Mouse (Mus musculus): Measurements from ENCODE around the gene Vpreb3. TPM values are rescaled to one million over a fixed set of nuclear protein-coding genes. Genes with fewer than 3 reads are reported as not detected.

Vpreb3 gene
- polyA plus RNA-seq, 1 experiment from 2014 or later = 0.67 TPM

DNA sequence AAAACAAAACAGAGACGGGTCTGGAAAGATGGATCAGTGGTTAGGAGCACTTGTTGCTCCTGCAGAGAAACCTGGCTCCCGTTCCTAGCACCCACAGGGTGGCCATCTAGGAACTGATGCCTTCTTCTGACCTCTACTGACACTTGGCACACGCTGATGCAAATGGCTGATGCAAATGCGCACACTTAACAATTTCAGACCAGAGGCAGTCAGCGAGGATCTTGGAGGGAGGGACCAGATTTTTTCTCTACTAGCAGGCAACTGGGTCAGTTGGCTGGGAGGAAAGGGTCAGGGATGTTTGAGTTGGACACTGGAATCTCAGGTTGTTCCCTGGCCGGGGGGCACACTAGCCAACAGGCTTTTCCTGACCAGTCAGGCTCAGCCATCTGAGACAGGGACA is 10.0 kb upstream of the Vpreb3 start, which contains the start of gene Chchd10:
Gene Chchd10 (plus strand): TSS at position 240 of the 400 bp plus-strand sequence.
- Histone ChIP-seq H3K9ac (peak within 1 kb of the TSS; percentile 64), H3K27me3 (peaks cover 65% of the 10 kb centered on the region), H3K4me3 (replicated peaks) (peak within 1 kb of the TSS; percentile 57), H3K4me1 (replicated peaks) (peaks cover 59% of the 10 kb centered on the region), H3K4me2 (peak within 1 kb of the TSS; percentile 79), H3K9me3 (replicated peaks) (no peaks in the 10 kb centered on the region), H3K27ac (no peak within 1 kb of the TSS), H3K36me3 (peaks cover 11% of the 10 kb centered on the region)
- ATAC-seq (ENCODE audit: low read depth) = no peak
- DNase-seq = no peak
- 36% methylated on average over 6 of the region's 6 CpGs for WGBS (ENCODE audit: insufficient replicate concordance)

- Histone ChIP-seq H3K4me1 (replicated peaks) (peaks cover 76% of the 10 kb centered on the region), H3K9ac (0 out of 2 replicates have a peak overlapping the region, but pooled peaks have one; percentile 88), H3K9me3 (replicated peaks) (no peaks in the 10 kb centered on the region), H3K4me3 (replicated peaks) (peak overlapping the region; percentile 80; the same call in 1 of the 2 replicates), H3K4me2 (peak overlapping the region; percentile 94), H3K27ac (peak overlapping the region; percentile 51), H3K36me3 (peaks cover 16% of the 10 kb centered on the region), H3K27me3 (peaks cover 44% of the 10 kb centered on the region)
- DNase-seq (no peak), ATAC-seq (ENCODE audit: low read depth) (no peak)
- WGBS (ENCODE audit: insufficient replicate concordance) = 44% methylated on average over 1 of the region's 1 CpGs
Measured at GRCm38 (mm10) chr10:75934991-75935390, 7.9 kb upstream of the Vpreb3 start.

- peaks cover 81% of the 10 kb centered on the region for H3K4me1 ChIP-seq (replicated peaks)
- ATAC-seq (ENCODE audit: low read depth) = peak; percentile 74
- H3K27ac ChIP-seq = peak within 1 kb of the TSS; percentile 95
- H3K9me3 ChIP-seq (replicated peaks) = no peaks in the 10 kb centered on the region
- H3K36me3 ChIP-seq = peaks cover 16% of the 10 kb centered on the region
- 2% methylated on average over 51 of the region's 51 CpGs for WGBS (ENCODE audit: insufficient replicate concordance)
- peaks cover 34% of the 10 kb centered on the region for H3K27me3 ChIP-seq
- H3K4me3 ChIP-seq (replicated peaks) = peak within 1 kb of the TSS; percentile 80
- peak within 1 kb of the TSS; percentile 88 for H3K9ac ChIP-seq
- DNase-seq = peak; percentile 69
- H3K4me2 ChIP-seq = peak within 1 kb of the TSS; percentile 94
Measured at GRCm38 (mm10) chr10:75935680-75936541, 6.9 kb upstream of the Vpreb3 start, which contains the start of gene Mmp11. Gene Mmp11, minus strand, starts transcription at chr10:75936496.

DNA sequence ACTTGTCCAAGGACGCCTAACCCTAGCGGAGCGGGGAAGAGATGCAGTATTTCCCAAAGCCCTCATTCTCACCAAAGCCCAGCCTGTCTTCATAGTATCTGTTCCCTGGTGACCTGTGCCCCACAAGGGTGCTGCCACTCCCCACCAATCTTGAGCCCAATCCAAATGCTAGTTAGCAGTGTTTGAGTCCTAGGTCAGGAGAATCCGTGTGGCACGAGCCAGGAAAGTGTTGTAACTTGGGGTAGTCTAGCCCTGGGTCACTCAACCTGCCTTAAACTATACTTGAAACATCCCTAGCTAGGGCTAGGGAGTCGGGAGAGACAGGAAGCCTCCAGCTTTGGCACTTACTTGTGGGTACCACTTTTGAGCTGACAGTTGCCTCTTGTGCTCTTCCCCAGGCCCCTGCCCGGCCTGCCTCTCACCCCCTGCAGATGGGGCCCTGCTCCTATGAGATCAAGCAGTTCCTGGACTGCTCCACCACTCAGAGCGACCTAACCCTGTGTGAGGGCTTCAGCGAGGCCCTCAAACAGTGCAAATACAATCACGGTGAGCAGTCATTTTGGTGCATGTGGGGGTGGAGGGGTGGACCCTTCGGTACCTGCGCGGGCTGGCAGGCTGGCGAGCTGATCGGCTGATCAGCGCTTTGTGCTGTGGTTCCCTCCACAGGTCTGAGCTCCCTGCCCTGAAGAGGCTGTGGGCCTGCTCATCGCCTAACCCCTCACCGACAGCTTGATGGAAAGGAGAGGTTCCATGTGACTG is 5.8 kb upstream of the Vpreb3 start:
- H3K9me3 ChIP-seq (replicated peaks) = no peaks in the 10 kb centered on the region
- H3K27me3 ChIP-seq = peaks cover 25% of the 10 kb centered on the region
- peak overlapping the region; percentile 88 for H3K9ac ChIP-seq
- H3K4me3 ChIP-seq (replicated peaks) = peak overlapping the region; percentile 80
- peaks cover 74% of the 10 kb centered on the region for H3K4me1 ChIP-seq (replicated peaks)
- H3K4me2 ChIP-seq = peak overlapping the region; percentile 94
- H3K27ac ChIP-seq = peak overlapping the region; percentile 95
- ATAC-seq (ENCODE audit: low read depth) = no peak
- peaks cover 16% of the 10 kb centered on the region for H3K36me3 ChIP-seq
- 62% methylated on average over 18 of the region's 18 CpGs for WGBS (ENCODE audit: insufficient replicate concordance)
- no peak for DNase-seq

GRCm38 (mm10) chr10:75937851-75938643 is 4.8 kb upstream of the Vpreb3 start:
- Histone ChIP-seq H3K36me3 (peaks cover 16% of the 10 kb centered on the region), H3K4me1 (replicated peaks) (peaks cover 65% of the 10 kb centered on the region), H3K27me3 (peaks cover 16% of the 10 kb centered on the region), H3K4me2 (peak overlapping the region; percentile 94), H3K4me3 (replicated peaks) (peak overlapping the region; percentile 80), H3K27ac (peak overlapping the region; percentile 95), H3K9me3 (replicated peaks) (no peaks in the 10 kb centered on the region), H3K9ac (peak overlapping the region; percentile 88)
- 43% methylated on average over 10 of the region's 10 CpGs for WGBS (ENCODE audit: insufficient replicate concordance)
- DNase-seq (no peak), ATAC-seq (ENCODE audit: low read depth) (peak; percentile 74)

DNA sequence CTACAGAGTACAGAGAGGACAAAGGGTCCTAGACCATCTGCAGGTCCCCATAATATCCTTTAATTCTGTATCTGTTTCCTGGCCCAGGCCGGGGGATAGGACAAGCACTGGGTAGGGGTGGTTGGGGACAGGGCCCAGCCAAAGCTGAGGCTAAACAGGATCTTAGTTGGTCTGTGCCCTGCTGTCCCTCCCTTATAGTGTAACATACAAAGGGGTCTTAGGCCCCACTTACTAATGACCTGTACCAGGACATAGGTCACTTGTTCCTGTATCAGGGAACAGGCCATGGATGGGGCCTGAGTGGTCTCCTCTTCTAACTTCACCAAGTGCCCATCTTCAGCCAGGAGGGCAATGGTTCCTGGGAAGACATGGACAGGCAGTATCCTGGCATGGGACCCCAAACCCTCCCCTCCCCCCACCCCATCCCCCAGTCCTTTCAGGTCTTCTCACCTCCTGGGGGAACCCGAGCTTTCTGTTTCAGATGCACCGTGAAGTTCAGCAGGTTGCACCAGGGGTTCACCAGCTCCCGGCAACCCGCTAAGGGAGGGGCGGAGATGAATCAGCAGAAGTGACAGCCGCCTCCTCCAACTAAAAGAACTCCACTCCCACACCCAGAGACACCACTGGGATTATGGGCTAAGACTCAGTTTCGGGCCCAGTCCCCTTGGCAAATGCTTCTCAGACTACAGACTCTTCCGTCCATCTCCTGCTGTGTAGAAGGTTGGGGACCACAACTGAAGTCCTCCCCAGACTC is 3.2 kb upstream of the Vpreb3 start:
- H3K27me3 ChIP-seq = peaks cover 4% of the 10 kb centered on the region
- no peaks in the 10 kb centered on the region for H3K9me3 ChIP-seq (replicated peaks)
- peak; percentile 77 for DNase-seq
- ATAC-seq (ENCODE audit: low read depth) = peak; percentile 80
- H3K4me1 ChIP-seq (replicated peaks) = peaks cover 70% of the 10 kb centered on the region
- peak overlapping the region; percentile 95 for H3K27ac ChIP-seq
- peaks cover 16% of the 10 kb centered on the region for H3K36me3 ChIP-seq
- peak overlapping the region; percentile 85 for H3K9ac ChIP-seq
- WGBS (ENCODE audit: insufficient replicate concordance) = 28% methylated on average over 9 of the region's 9 CpGs
- H3K4me2 ChIP-seq = peak overlapping the region; percentile 94
- peak overlapping the region; percentile 80 for H3K4me3 ChIP-seq (replicated peaks)

GRCm38 (mm10) chr10:75940520-75940919 is 2.3 kb upstream of the Vpreb3 start, which contains the start of gene Gm867:
Gene Gm867, minus strand, starts transcription at chr10:75940672.
- H3K27me3 ChIP-seq = peaks cover 3% of the 10 kb centered on the region
- ATAC-seq (ENCODE audit: low read depth) (no peak), DNase-seq (no peak)
- peak within 1 kb of the TSS; percentile 95 for H3K27ac ChIP-seq
- H3K36me3 ChIP-seq = peaks cover 16% of the 10 kb centered on the region
- 77% methylated on average over 5 of the region's 5 CpGs for WGBS (ENCODE audit: insufficient replicate concordance)
- H3K9me3 ChIP-seq (replicated peaks) = no peaks in the 10 kb centered on the region
- peak within 1 kb of the TSS; percentile 80 for H3K4me3 ChIP-seq (replicated peaks)
- peak within 1 kb of the TSS; percentile 94 for H3K4me2 ChIP-seq
- peaks cover 62% of the 10 kb centered on the region for H3K4me1 ChIP-seq (replicated peaks)
- H3K9ac ChIP-seq = peak within 1 kb of the TSS; percentile 85

DNA sequence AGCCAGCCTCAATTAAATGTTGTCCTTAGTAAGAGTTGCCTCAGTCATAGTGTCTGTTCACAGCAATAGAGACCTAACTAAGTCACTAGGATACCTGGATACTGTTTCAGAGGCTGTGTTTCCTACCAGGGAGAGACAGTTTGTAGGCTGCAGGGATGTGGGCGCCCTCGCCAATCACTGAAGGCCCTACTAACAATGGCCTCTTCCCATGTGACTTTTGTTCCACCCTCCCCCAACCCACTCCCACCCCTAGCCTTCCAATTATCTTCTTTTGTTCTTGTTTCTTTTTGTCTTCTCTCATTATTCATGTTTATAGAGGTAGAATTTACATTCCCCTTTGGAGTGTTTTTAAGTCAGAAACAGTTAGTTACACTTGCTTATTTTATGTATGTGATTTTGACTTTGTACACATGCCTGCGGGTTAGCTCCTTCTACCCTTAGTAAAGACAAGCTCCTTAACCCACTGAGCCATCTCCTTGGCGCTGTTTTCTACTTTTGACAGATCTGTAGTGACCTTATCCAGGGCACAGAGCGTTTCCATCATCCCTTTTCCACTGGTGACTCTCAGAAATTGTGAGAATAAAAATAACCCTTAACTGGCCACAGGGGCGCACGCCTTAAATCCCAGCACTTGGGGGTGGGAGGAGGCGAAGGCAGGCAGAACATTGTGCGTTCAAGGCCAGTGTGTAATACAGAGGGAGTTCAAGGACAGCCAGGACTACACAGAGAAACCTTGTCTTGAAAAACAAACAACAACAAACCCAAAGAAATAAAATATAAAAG is 1.6 kb upstream of the Vpreb3 start:
- Histone ChIP-seq H3K9me3 (replicated peaks) (no peaks in the 10 kb centered on the region), H3K4me1 (replicated peaks) (peaks cover 57% of the 10 kb centered on the region), H3K36me3 (peaks cover 16% of the 10 kb centered on the region), H3K4me3 (replicated peaks) (no peak overlapping the region), H3K4me2 (no peak overlapping the region), H3K27me3 (peaks cover 6% of the 10 kb centered on the region), H3K9ac (0 out of 2 replicates have a peak overlapping the region, but pooled peaks have one; percentile 85), H3K27ac (peak overlapping the region; percentile 95)
- WGBS (ENCODE audit: insufficient replicate concordance) = 78% methylated on average over 9 of the region's 9 CpGs
- ATAC-seq (ENCODE audit: low read depth) = no peak
- no peak for DNase-seq

GRCm38 (mm10) chr10:75944066-75944772 is 1.4 kb downstream of the Vpreb3 start:
- H3K4me1 ChIP-seq (replicated peaks) = peaks cover 31% of the 10 kb centered on the region
- H3K4me3 ChIP-seq (replicated peaks) = no peak overlapping the region
- DNase-seq (no peak), ATAC-seq (ENCODE audit: low read depth) (no peak)
- no peaks in the 10 kb centered on the region for H3K9me3 ChIP-seq (replicated peaks)
- peaks cover 2% of the 10 kb centered on the region; the same call in 1 of the 2 replicates for H3K36me3 ChIP-seq
- peaks cover 25% of the 10 kb centered on the region for H3K27me3 ChIP-seq
- no peak overlapping the region for H3K27ac ChIP-seq
- no peak overlapping the region for H3K4me2 ChIP-seq
- 49% methylated on average over 11 of the region's 11 CpGs for WGBS (ENCODE audit: insufficient replicate concordance)
- H3K9ac ChIP-seq = no peak overlapping the region

Data from liver, embryonic 13.5 days (tissue).